Mouse (Mus musculus) gastrocnemius, postnatal 36 days (tissue): ENCODE results near the gene Sc5d. TPM values are rescaled to one million over a fixed set of nuclear protein-coding genes. Genes with fewer than 3 reads are reported as not detected.
A peak's percentile ranks its signal among the peaks of the same experiment; 100 is the strongest.

Experiments used
- DNase-seq, 2 experiments: peaks; one replicate each; pipeline ENCODE4 v3.0.0; 2022
- intact Hi-C: fragments of 180-260 bp; cut with DNase I; formaldehyde crosslinking; loops from one replicate; pipeline ENCODE4 v1.15.1; 2025
- long read RNA-seq, 2 experiments: library from polyadenylated mRNA; stranded (forward); transcript quantifications; one replicate each; pipeline ENCODE4 v2.0.0; 2021
- total RNA-seq, 2 experiments: library from RNA; stranded (reverse); gene quantifications; 2 replicates each; pipeline ENCODE4 v1.2.3; 2021

The Sc5d gene
- 10 to 100 TPM; 18.3 to 19.9 TPM for total RNA-seq
- long read RNA-seq, experiment 1, full-length matches to known transcripts = 10 of 15 reads
- long read RNA-seq, experiment 1, partial matches to known transcripts = 0 of 15 reads
- long read RNA-seq, experiment 1, other reads (novel, unspliced or antisense) = 5 of 15 reads
- long read RNA-seq, experiment 2, full-length matches to known transcripts = 9 of 13 reads
- long read RNA-seq, experiment 2, partial matches to known transcripts = 1 of 13 reads
- long read RNA-seq, experiment 2, other reads (novel, unspliced or antisense) = 3 of 13 reads

- peak; percentile 89 to 93 for DNase-seq
- intact Hi-C loops = no loop called here
Observed at GRCm38 (mm10) chr9:42264145-42264544, at the start of gene Sc5d. Gene Sc5d (minus strand): TSS chr9:42264256.

GRCm38 (mm10) chr9:42311311-42311710 is 47.3 kb upstream of the Sc5d start:
- no peak for DNase-seq
- intact Hi-C loops = no loop called here

GRCm38 (mm10) chr9:42303894-42304293 is 39.8 kb upstream of the Sc5d start:
- no peak for DNase-seq
- intact Hi-C loops = no loop called here

- intact Hi-C loops = no loop called here
- DNase-seq = no peak
Observed at GRCm38 (mm10) chr9:42301082-42301633, 37.1 kb upstream of the Sc5d start.

- intact Hi-C loops = no loop called here
- DNase-seq = no peak
Observed at GRCm38 (mm10) chr9:42296297-42296922, 32.4 kb upstream of the Sc5d start.

GRCm38 (mm10) chr9:42294131-42294530 is 30.1 kb upstream of the Sc5d start:
- DNase-seq = no peak
- intact Hi-C loops = no loop called here

- no peak for DNase-seq
- intact Hi-C loops = no loop called here
Observed at GRCm38 (mm10) chr9:42293596-42293995, 29.5 kb upstream of the Sc5d start.

GRCm38 (mm10) chr9:42293051-42293450 is 29.0 kb upstream of the Sc5d start:
- intact Hi-C loops = no loop called here
- DNase-seq = no peak

- intact Hi-C loops = no loop called here
- DNase-seq = no peak
Observed at GRCm38 (mm10) chr9:42279676-42280075, 15.6 kb upstream of the Sc5d start.

- no peak for DNase-seq
- intact Hi-C loops = no loop called here
Observed at GRCm38 (mm10) chr9:42278046-42278445, 14.0 kb upstream of the Sc5d start.

GRCm38 (mm10) chr9:42277606-42278005 is 13.6 kb upstream of the Sc5d start:
- intact Hi-C loops = no loop called here
- DNase-seq = no peak

GRCm38 (mm10) chr9:42277162-42277561 is 13.1 kb upstream of the Sc5d start:
- intact Hi-C loops = no loop called here
- DNase-seq = no peak

GRCm38 (mm10) chr9:42275761-42276145 is 11.7 kb upstream of the Sc5d start:
- intact Hi-C loops = no loop called here
- no peak for DNase-seq

GRCm38 (mm10) chr9:42275027-42275760 is 11.1 kb upstream of the Sc5d start:
- no peak for DNase-seq
- intact Hi-C loops = no loop called here

GRCm38 (mm10) chr9:42273682-42274296 is 9.7 kb upstream of the Sc5d start:
- intact Hi-C loops = no loop called here
- no peak for DNase-seq

GRCm38 (mm10) chr9:42273174-42273573 is 9.1 kb upstream of the Sc5d start:
- no peak for DNase-seq
- intact Hi-C loops = no loop called here

GRCm38 (mm10) chr9:42272690-42273089 is 8.6 kb upstream of the Sc5d start:
- intact Hi-C loops = no loop called here
- no peak for DNase-seq

GRCm38 (mm10) chr9:42271456-42271855 is 7.4 kb upstream of the Sc5d start:
- intact Hi-C loops = no loop called here
- DNase-seq = no peak

- intact Hi-C loops = no loop called here
- DNase-seq = no peak
Observed at GRCm38 (mm10) chr9:42270617-42271016, 6.6 kb upstream of the Sc5d start.

- intact Hi-C loops = no loop called here
- no peak for DNase-seq
Observed at GRCm38 (mm10) chr9:42270081-42270480, 6.0 kb upstream of the Sc5d start.

GRCm38 (mm10) chr9:42268371-42268770 is 4.3 kb upstream of the Sc5d start:
- intact Hi-C loops = no loop called here
- DNase-seq = no peak
